Mouse (Mus musculus): ENCODE measurements around the gene Erich3.

DNA sequence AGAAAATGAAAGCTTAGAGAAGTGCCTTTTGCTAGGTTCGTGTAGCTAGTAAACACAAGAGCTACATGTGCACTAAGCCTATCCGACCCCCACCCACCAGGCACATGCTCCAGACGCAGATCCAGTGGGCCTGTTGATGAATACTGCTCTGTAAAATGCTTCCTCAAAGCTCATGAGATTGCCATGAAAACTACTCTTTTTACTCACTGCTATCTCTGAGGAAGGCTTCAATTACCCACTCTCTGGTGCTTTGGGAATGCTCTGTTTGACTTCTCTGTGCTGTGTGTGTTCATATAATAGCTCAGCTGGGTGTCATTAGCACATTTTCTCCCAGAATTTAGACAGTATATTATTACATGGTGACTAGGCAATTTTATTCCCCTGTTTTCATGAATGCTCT is 94.4 kb downstream of the Erich3 start:
- TF ChIP-seq CTCF (IDR thresholded peaks at IDR 0.05; ENCODE audit: borderline replicate concordance, insufficient read depth, low read depth, low read length) (no peak), POLR2A (IDR thresholded peaks at IDR 0.05; ENCODE audit: borderline replicate concordance, insufficient read depth, low read length) (no peak)
